Mouse (Mus musculus) liver, postnatal 0 days (tissue): ENCODE results near the gene 1500009C09Rik.

Experiments used
- CTCF ChIP-seq: sonication (generic); IDR thresholded peaks from 2 replicates; pipeline ENCODE4 v1.5.1; 2016; ENCODE audit warnings: antibody characterized with exemption, low read depth
- EP300 ChIP-seq: IDR thresholded peaks from 2 replicates; pipeline ENCODE4 v1.6.1; 2016; ENCODE audit warnings: antibody characterized with exemption, low read depth, mild to moderate bottlenecking

DNA sequence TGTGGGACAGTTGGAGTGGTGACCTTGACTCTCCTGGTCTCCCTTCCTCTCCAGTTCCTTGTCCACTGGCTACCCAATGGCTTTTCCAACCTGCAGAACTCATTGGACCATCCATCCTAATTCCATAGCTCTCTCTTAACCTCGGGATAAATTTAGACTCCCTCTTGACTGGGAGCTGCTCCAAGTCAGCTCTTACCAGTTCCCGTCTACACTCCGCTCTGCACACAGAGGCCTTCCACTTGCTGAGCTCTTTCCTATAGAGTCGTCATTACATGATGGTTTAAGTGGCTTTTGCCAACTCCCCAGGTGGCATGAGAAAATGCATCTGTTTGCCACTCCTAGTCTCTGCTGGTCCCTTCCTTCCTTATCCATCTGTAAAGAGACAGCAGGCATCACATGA, 28.4 kb downstream of the 1500009C09Rik start:
- TF ChIP-seq CTCF (no peak), EP300 (no peak)
